Mouse (Mus musculus): ENCODE results near the gene Dbil5. TPM values are rescaled to one million over a fixed set of nuclear protein-coding genes. Genes with fewer than 3 reads are reported as not detected.

Gene Dbil5
- polyA plus RNA-seq, 1 experiment, result not detected

GRCm38 (mm10) chr11:76255431-76256001 is 38.1 kb downstream of the Dbil5 start:
- no peak for TF ChIP-seq GATA1 (IDR thresholded peaks at IDR 0.05; ENCODE audit: low read length)

- TF ChIP-seq GATA1 (IDR thresholded peaks at IDR 0.05; ENCODE audit: low read length), result no peak
Observed at GRCm38 (mm10) chr11:76256129-76256528, 38.7 kb downstream of the Dbil5 start.

DNA sequence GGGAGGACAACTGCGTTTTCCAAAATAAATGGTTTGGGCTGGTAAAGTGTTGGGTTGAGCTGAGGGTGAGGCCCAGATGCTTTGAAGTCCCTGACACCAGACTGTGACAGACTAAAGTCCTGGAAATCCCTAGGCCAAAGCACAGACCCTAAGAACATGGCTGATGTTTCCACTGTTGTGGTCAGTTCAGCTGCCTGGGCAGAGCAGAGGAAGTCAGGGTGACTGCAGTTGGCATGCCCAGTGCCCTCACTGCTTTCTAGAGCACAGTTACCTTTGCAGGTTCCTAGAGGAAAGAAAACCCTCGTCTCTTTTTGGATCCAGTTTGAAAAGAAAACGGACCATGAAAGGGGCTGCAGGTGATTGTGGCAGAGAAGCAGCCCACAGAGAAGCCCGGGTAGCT is 40.0 kb downstream of the Dbil5 start:
- no peak for TF ChIP-seq GATA1 (IDR thresholded peaks at IDR 0.05; ENCODE audit: low read length)

DNA sequence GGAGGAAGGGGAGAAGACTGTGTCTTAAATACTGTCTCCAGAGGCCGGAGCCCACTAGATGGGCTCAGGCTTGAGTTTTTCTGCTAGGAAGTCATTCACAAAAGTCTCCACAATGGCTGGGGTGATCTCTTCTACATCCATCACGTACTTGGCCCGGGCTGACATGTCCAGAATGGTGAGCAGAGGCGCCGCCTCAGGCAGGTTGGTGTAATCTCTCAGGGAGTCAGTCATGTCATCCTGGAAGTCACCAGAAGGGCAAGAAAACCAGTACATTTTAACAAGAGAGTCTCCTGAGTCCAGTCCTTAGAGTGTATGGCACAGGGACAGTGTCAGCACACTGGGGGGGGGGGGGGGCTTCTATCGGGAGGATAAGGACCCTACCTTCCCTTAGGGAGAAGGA is 41.1 kb downstream of the Dbil5 start:
- TF ChIP-seq GATA1 (IDR thresholded peaks at IDR 0.05; ENCODE audit: low read length), result no peak

DNA sequence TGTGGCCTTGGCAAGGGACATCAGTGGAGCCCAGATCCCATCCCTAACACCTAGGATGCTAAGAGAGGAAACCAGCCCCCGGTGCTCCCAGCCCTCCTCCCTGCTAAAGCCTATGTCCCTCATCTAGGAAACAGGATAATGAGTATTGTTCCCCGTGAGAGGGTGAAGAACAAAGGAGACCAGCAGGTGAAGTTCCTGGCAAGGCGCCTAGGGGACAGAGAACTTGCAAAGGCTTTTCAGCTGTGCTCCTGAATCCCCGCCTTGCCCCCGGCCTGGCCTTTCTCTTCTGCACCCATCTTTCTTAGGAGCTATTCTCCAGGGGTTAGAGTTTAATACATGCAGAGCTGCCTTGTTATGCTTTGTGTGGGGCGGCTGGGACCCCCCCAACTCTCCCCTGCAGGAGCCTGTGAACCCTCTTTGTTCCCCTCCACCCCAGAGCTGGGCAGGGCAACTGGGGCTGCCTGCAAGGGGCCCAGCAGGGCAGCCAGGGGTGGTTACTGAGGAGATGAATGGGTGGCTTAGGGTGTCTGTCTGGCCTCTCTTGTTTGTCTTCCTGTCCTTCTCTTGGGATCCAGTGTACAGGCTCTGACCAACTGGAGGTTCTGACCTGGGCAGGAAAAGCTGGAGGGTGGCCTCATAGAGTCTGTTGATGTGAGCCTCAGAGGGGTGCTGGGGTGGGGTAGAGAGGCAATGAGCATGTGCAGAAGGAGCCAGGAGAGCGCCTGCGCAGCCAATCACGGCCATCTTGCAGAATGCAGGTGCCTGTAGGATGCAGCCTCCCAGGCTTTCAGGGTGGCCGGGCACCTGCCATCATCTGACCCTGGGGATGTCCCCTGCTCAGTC is 43.0 kb downstream of the Dbil5 start:
- no peak for TF ChIP-seq GATA1 (IDR thresholded peaks at IDR 0.05; ENCODE audit: low read length)

DNA sequence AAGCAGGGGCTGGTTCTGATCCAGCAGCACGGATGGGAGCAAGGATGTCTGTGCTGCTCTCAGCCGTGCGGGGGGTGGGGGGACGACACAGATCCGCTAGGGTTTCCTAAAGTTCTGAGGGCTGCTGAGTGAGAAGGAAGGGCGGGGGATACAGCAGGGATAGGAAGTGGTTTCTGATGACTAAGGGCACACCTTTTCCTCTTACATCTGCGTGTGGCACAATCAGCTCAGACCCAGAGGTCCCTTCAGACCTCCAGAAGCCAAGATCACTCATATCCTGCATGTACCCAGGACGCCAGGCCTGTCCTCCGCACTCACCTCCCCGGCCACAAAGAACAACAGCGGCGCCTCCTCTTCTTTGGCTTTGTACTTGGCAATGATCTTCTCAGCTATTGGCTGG is 43.8 kb downstream of the Dbil5 start:
- TF ChIP-seq GATA1 (IDR thresholded peaks at IDR 0.05; ENCODE audit: low read length), result no peak

DNA sequence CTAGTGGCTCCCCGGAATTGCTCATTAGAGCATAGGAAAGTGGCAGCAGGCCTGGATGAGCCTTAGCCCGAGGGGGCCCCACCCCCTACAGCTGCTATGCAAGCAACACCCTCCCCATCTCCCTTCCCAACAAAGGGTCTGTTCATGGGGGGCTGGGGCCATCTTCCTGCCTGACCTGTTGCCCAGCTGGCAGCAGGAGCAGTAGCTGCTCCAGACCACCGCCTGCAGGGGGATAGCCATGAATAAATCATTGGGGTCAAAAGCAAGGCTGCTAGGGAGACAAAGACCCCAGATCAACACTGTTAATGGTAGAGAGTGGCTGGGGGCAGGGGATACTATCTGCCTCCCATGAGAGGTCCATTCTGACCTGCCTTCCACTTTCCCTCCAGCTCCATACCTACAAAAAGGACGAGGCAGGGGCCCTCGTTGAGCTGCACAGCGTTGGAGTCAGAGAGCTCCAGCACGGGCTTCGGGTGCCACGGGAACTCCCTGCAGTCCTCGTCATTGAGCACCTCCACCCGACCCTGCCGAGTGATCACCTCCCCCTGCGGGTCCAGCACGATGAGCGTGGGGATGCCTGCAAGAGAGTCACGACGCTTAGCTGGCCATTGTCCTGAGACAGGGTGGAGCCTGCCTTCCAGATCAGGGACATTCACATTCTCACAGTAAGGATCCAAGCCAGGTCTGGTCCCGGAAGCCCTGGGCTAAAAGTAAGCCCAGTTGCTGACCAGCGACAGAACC is 45.4 kb downstream of the Dbil5 start:
- no peak for TF ChIP-seq GATA1 (IDR thresholded peaks at IDR 0.05; ENCODE audit: low read length)

GRCm38 (mm10) chr11:76267550-76267949 is 50.1 kb downstream of the Dbil5 start:
- TF ChIP-seq GATA1 (IDR thresholded peaks at IDR 0.05; ENCODE audit: low read length), result no peak

- no peak for TF ChIP-seq GATA1 (IDR thresholded peaks at IDR 0.05; ENCODE audit: low read length)
Observed at GRCm38 (mm10) chr11:76268001-76268459, 50.6 kb downstream of the Dbil5 start.

Other genes with a start within 250 kb of the Dbil5 start
- not detected in 2 replicates for gene 1700016K19Rik, start 217.7 kb upstream of the Dbil5 start, polyA plus RNA-seq (2012)
- gene Rflnb, start 189.8 kb upstream of the Dbil5 start, polyA plus RNA-seq (2012), result not detected in 2 replicates
- 21.0 and 29.5 TPM in 2 replicates for gene Vps53, start 38.0 kb upstream of the Dbil5 start, polyA plus RNA-seq (2012)
- gene Fam57a, start 37.9 kb upstream of the Dbil5 start, polyA plus RNA-seq (2012), result 2.9 and 4.9 TPM in 2 replicates
- gene Gemin4, start 56 bp downstream of the Dbil5 start, polyA plus RNA-seq (2012), result 5.2 and 5.7 TPM in 2 replicates
- 15.0 and 21.2 TPM in 2 replicates for gene Mrm3, start 26.1 kb downstream of the Dbil5 start, polyA plus RNA-seq (2012)
- gene Glod4, start 26.1 kb downstream of the Dbil5 start, polyA plus RNA-seq (2012), result 1.2 and 2.9 TPM in 2 replicates
- gene Nxn, start 181.5 kb downstream of the Dbil5 start, polyA plus RNA-seq (2012), result 4.6 and 4.8 TPM in 2 replicates
- 25.8 and 32.2 TPM in 2 replicates for gene Timm22, start 189.3 kb downstream of the Dbil5 start, polyA plus RNA-seq (2012)

All from G1E-ER4 (cell line).